Mouse (Mus musculus): ENCODE results near the gene Fcgbp. TPM values are rescaled to one million over a fixed set of nuclear protein-coding genes. Genes with fewer than 3 reads are reported as not detected.
"Not testable (repeated sequence)": the region's sequence is repeated elsewhere in the genome, so short reads cannot be mapped to it uniquely, and the experiment has no call there.

The Fcgbp gene
- polyA plus RNA-seq, 1 experiment from 2014 or later: 0.15 TPM

DNA sequence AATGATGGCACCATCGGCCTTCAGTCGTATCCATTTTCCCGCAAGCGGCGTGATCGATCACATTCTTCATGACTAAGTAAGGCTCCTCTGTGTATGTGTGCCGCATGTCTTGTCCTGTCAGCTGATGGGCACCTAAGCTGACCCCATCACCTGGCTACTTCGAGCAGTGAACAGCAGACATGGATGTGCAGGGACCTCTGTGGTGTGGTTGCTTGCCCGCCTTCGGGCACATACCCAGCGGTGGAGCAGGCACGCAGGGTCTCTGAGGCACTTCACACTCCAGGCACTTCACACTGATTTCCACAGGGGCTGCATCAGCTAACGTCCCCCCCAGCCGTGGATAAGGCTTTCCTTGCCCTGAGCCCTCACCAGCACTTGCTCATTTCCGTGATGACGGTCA lies 28.1 kb downstream of the Fcgbp start:
- Histone ChIP-seq H3K36me3 (no peaks in the 10 kb centered on the region), H3K9me3 (replicated peaks) (peaks cover 18% of the 10 kb centered on the region), H3K4me3 (no peak overlapping the region), H3K4me1 (no peaks in the 10 kb centered on the region), H3K27me3 (ENCODE audit: low read depth, poor library complexity, severe bottlenecking) (peaks cover 4% of the 10 kb centered on the region; the same call in 1 of the 2 replicates), H3K27ac (replicated peaks) (no peak overlapping the region)
- DNase-seq (ENCODE audit: low spot score): no peak
- 94% methylated on average over 16 of the region's 16 CpGs for WGBS

- Histone ChIP-seq H3K27me3 (ENCODE audit: low read depth, poor library complexity, severe bottlenecking) (peaks cover 13% of the 10 kb centered on the region; the same call in 1 of the 2 replicates), H3K4me3 (no peak overlapping the region), H3K36me3 (no peaks in the 10 kb centered on the region), H3K9me3 (replicated peaks) (peaks cover 18% of the 10 kb centered on the region), H3K27ac (replicated peaks) (no peak overlapping the region), H3K4me1 (peaks cover 7% of the 10 kb centered on the region)
- 67% methylated on average over 17 of the region's 17 CpGs for WGBS
- peak; percentile 14 for DNase-seq (ENCODE audit: low spot score)
Observed at GRCm38 (mm10) chr7:28100596-28101590, 29.9 kb downstream of the Fcgbp start.

DNA sequence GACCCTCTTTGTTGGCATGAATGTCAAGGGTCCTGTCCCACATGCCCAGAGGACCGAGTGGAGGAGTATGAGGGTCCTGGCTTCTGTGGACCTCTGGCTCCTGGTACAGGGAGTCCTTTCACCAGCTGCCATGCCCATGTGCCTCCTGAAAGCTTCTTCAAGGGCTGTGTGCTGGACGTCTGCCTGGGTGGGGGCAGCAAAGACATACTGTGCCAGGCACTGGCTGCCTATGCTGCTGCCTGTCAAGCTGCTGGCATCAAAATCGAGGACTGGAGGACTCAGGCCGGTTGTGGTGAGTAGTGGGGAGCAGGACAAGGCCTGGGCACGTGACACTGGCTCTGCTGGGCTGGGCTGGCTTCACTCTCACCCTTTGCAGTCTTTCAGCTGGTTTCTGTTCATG lies 31.9 kb downstream of the Fcgbp start:
- not testable (repeated sequence) for H3K27ac ChIP-seq (replicated peaks); H3K4me3 ChIP-seq; H3K4me1 ChIP-seq; H3K36me3 ChIP-seq; DNase-seq (ENCODE audit: low spot score)
- H3K27me3 ChIP-seq (ENCODE audit: low read depth, poor library complexity, severe bottlenecking): peaks cover 13% of the 10 kb centered on the region; the same call in 1 of the 2 replicates
- 56% methylated on average over 5 of the region's 5 CpGs for WGBS
- H3K9me3 ChIP-seq (replicated peaks): peaks cover 18% of the 10 kb centered on the region

DNA sequence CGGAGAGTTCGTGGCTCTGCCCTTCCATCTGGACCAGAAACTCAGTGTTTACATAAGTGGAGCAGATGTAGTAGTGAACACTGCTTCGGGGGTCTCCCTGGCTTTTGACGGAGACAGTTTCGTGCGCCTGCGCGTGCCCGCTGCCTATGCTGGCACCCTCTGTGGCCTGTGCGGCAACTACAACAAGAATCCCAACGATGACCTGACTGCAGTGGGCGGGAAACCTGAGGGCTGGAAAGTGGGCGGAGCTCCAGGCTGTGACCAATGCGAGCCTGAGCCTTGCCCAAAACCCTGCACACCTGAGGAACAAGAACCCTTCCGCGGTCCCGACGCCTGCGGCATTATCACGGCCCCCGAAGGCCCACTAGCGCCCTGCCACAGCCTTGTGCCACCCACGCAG lies 33.6 kb downstream of the Fcgbp start:
- Histone ChIP-seq H3K36me3 (no peaks in the 10 kb centered on the region), H3K27me3 (ENCODE audit: low read depth, poor library complexity, severe bottlenecking) (peaks cover 13% of the 10 kb centered on the region; the same call in 1 of the 2 replicates), H3K4me1 (peaks cover 7% of the 10 kb centered on the region), H3K9me3 (replicated peaks) (peaks cover 6% of the 10 kb centered on the region; the same call in 1 of the 2 replicates), H3K27ac (replicated peaks) (no peak overlapping the region), H3K4me3 (peak overlapping the region; percentile 26)
- peak; percentile 23 for DNase-seq (ENCODE audit: low spot score)
- WGBS: 7% methylated on average over 23 of the region's 23 CpGs

DNA sequence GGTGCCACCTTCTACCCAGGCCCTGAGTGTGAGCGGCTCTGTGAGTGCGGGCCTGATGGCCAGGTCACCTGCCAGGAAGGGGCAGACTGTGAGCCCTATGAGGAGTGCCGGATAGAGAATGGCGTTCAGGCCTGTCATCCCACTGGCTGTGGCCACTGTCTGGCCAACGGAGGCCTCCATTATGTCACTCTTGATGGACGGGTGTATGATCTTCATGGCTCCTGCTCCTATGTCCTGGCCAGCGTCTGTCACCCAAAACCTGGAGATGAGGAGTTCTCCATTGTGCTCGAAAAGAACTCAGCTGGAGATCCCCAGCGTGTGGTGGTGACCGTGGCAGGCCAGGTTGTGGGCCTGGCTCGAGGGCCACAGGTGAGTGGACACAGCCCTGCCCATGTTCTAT lies 35.2 kb downstream of the Fcgbp start:
- WGBS: 90% methylated on average over 11 of the region's 11 CpGs
- Histone ChIP-seq H3K4me1 (peaks cover 7% of the 10 kb centered on the region), H3K27ac (replicated peaks) (no peak overlapping the region), H3K4me3 (no peak overlapping the region), H3K36me3 (no peaks in the 10 kb centered on the region), H3K9me3 (replicated peaks) (no peaks in the 10 kb centered on the region), H3K27me3 (ENCODE audit: low read depth, poor library complexity, severe bottlenecking) (peaks cover 13% of the 10 kb centered on the region; the same call in 1 of the 2 replicates)
- DNase-seq (ENCODE audit: low spot score): no peak

GRCm38 (mm10) chr7:28114648-28115047 lies 43.6 kb downstream of the Fcgbp start:
- Histone ChIP-seq H3K4me1 (no peaks in the 10 kb centered on the region), H3K4me3 (no peak overlapping the region), H3K27ac (replicated peaks) (no peak overlapping the region), H3K27me3 (ENCODE audit: low read depth, poor library complexity, severe bottlenecking) (no peaks in the 10 kb centered on the region), H3K36me3 (no peaks in the 10 kb centered on the region), H3K9me3 (replicated peaks) (no peaks in the 10 kb centered on the region)
- DNase-seq (ENCODE audit: low spot score): no peak
- 89% methylated on average over 2 of the region's 2 CpGs for WGBS

GRCm38 (mm10) chr7:28129166-28129565 lies 58.1 kb downstream of the Fcgbp start, which contains the start of gene 9530053A07Rik:
TSS of gene 9530053A07Rik (plus strand) at chr7:28129466.
- H3K4me1 ChIP-seq: no peaks in the 10 kb centered on the region
- no peaks in the 10 kb centered on the region for H3K36me3 ChIP-seq
- no peak within 1 kb of the TSS for H3K27ac ChIP-seq (replicated peaks)
- no peak for DNase-seq (ENCODE audit: low spot score)
- 93% methylated on average over 5 of the region's 5 CpGs for WGBS
- H3K4me3 ChIP-seq: no peak within 1 kb of the TSS
- no peaks in the 10 kb centered on the region for H3K27me3 ChIP-seq (ENCODE audit: low read depth, poor library complexity, severe bottlenecking)
- H3K9me3 ChIP-seq (replicated peaks): no peaks in the 10 kb centered on the region; the same call in 1 of the 2 replicates

DNA sequence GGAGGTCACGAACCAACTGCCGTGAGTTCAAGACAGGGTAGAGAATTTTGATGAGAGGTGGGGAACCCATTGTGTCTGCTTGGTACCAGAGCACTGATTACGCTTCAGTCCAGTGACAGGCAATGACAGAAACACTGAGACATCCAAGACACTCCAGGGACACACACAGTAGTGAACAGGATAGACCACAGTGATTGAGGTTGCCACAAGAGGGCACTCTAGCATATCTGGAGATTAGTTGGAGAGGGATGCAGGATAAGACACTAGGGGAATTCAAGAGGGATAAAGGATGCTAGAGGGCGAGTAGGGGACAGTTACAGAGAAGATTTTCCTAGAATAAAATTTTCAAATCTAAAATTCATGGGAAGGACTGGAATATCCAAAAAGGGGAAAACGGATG lies 66.6 kb downstream of the Fcgbp start:
- Histone ChIP-seq H3K9me3 (replicated peaks) (no peaks in the 10 kb centered on the region), H3K36me3 (no peaks in the 10 kb centered on the region), H3K27me3 (ENCODE audit: low read depth, poor library complexity, severe bottlenecking) (no peaks in the 10 kb centered on the region), H3K4me3 (no peak overlapping the region), H3K4me1 (no peaks in the 10 kb centered on the region), H3K27ac (replicated peaks) (no peak overlapping the region)
- DNase-seq (ENCODE audit: low spot score): no peak
- WGBS: 60% methylated on average over 5 of the region's 5 CpGs

- DNase-seq (ENCODE audit: low spot score): peak; percentile 81
- Histone ChIP-seq H3K9me3 (replicated peaks) (peaks cover 9% of the 10 kb centered on the region), H3K4me1 (peaks cover 17% of the 10 kb centered on the region), H3K4me3 (no peak overlapping the region), H3K27me3 (ENCODE audit: low read depth, poor library complexity, severe bottlenecking) (peaks cover 7% of the 10 kb centered on the region; the same call in 1 of the 2 replicates), H3K27ac (replicated peaks) (peak overlapping the region; percentile 76), H3K36me3 (no peaks in the 10 kb centered on the region)
- WGBS: 19% methylated on average over 3 of the region's 3 CpGs
Observed at GRCm38 (mm10) chr7:28148263-28148662, 77.2 kb downstream of the Fcgbp start.

- 95% methylated on average over 1 of the region's 1 CpGs for WGBS
- Histone ChIP-seq H3K4me1 (peaks cover 17% of the 10 kb centered on the region), H3K27ac (replicated peaks) (no peak overlapping the region), H3K9me3 (replicated peaks) (no peaks in the 10 kb centered on the region), H3K4me3 (no peak overlapping the region), H3K27me3 (ENCODE audit: low read depth, poor library complexity, severe bottlenecking) (peaks cover 7% of the 10 kb centered on the region; the same call in 1 of the 2 replicates), H3K36me3 (no peaks in the 10 kb centered on the region)
- no peak for DNase-seq (ENCODE audit: low spot score)
Observed at GRCm38 (mm10) chr7:28149841-28150240, 78.8 kb downstream of the Fcgbp start.

GRCm38 (mm10) chr7:28151584-28152221 lies 80.7 kb downstream of the Fcgbp start:
- Histone ChIP-seq H3K27ac (replicated peaks) (peak overlapping the region; percentile 2; the same call in 1 of the 2 replicates), H3K36me3 (no peaks in the 10 kb centered on the region), H3K9me3 (replicated peaks) (no peaks in the 10 kb centered on the region), H3K4me1 (peaks cover 17% of the 10 kb centered on the region), H3K27me3 (ENCODE audit: low read depth, poor library complexity, severe bottlenecking) (peaks cover 7% of the 10 kb centered on the region; the same call in 1 of the 2 replicates), H3K4me3 (no peak overlapping the region)
- 19% methylated on average over 13 of the region's 13 CpGs for WGBS
- DNase-seq (ENCODE audit: low spot score): peak; percentile 56

DNA sequence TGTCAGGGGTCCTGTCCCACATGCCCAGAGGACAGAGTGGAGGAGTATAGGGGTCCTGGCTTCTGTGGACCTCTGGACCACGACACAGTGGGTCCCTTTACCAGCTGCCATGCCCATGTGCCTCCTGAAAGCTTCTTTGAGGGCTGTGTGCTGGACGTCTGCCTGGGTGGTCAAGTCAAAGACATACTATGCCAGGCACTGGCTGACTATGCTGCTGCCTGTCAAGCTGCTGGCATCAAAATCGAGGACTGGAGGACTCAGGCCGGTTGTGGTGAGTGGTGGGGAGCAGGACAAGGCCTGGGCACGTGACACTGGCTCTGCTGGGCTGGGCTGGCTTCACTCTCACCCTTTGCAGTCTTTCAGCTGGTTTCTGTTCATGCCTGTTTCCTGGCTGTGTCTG lies 82.6 kb downstream of the Fcgbp start:
- H3K27ac ChIP-seq (replicated peaks); DNase-seq (ENCODE audit: low spot score): not testable (repeated sequence)

More for the DNA sequence above, 82.6 kb downstream of the Fcgbp start:
- not testable (repeated sequence) for H3K9me3 ChIP-seq (replicated peaks); H3K4me1 ChIP-seq; H3K27me3 ChIP-seq (ENCODE audit: low read depth, poor library complexity, severe bottlenecking); H3K4me3 ChIP-seq; H3K36me3 ChIP-seq
- WGBS: 56% methylated on average over 5 of the region's 5 CpGs

Measured in midbrain, embryonic 10.5 days (tissue).